Mouse (Mus musculus) liver, postnatal 0 days (tissue): ENCODE measurements around the gene Paqr7.

Experiments used
- CTCF ChIP-seq: sonication (generic); IDR thresholded peaks from 2 replicates; pipeline ENCODE4 v1.5.1; 2016; ENCODE audit warnings: antibody characterized with exemption, low read depth
- EP300 ChIP-seq: IDR thresholded peaks from 2 replicates; pipeline ENCODE4 v1.6.1; 2016; ENCODE audit warnings: antibody characterized with exemption, low read depth, mild to moderate bottlenecking

GRCm38 (mm10) chr4:134510845-134511411 is 14.4 kb downstream of the Paqr7 start, which contains the start of gene Aunip:
- TF ChIP-seq CTCF (peak; percentile 15; the same call in 1 of the 2 replicates), EP300 (no peak)
